Mouse (Mus musculus): ENCODE data around the gene P3h2.

P3h2 gene

DNA sequence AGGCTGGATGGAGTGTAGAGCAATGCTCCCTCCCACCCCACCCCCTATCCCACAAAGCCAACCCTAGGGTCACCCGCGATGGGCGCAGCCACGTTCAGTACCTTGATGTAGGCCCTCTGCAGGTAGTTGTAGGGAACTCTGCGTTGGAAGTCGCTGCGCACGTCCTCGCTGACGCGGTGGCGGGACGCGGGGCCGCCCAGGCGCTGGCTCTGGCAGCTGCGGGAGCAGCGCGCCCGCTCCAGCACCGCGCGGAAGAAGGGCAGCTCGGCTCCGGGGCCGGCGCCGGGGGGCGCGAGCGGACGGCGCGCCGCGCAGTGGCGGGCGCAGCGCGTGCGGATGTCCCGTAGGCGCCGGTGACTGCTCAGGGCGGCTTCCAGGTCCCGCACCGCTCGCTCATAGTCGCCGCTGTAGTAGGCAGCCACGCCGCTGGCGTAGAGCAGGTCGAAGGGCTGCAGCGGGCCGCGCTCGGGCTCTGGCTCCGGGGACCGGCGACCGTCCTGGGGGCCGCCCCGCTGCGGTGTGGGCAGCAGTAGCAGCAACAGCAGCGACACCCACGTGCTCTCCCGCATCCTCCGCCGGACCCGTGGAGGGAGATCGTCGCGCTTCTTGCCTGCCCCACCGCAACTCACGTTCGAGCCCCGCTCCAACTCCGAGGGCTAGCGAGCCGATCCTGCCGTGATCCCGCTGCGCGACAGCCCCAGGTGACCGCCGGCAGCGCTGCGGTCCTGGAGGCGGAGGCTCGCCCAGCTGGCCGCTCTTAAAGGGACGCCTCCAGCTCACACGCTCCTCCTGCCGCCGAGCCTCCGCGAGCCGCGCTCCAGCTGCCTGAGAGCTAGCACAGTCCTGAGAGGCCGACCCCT, at the start of gene P3h2:
Gene P3h2 (minus strand): TSS at position 670 of the 860 bp plus-strand sequence.
- no peak for DNase-seq (ENCODE audit: low read depth, low spot score)

DNA sequence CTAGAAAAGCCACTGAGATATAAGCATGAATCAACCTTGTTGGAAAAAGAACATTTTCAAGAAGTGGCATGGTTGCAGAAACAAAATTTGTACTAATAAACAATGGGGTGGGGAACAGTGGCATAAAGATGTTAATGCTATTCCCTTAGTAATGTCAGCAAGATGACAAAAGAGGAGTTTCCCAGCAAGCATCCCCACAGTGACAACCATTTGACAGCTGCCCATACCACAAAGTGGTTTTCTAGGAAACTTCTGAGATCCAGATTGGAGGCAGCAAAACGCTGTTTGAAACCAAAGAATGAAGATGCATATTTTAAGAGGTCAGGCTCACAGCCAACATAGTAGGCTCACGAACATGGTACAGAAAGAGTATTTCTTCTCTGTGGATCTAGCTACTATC, 46.7 kb upstream of the P3h2 start:
- DNase-seq (ENCODE audit: low read depth, low spot score): no peak

- no peak for DNase-seq (ENCODE audit: low read depth, low spot score)
These were observed 45.4 kb upstream of the P3h2 start for GRCm38 (mm10) chr16:26150943-26151342.

- DNase-seq (ENCODE audit: low read depth, low spot score): no peak
These were observed 41.3 kb upstream of the P3h2 start for GRCm38 (mm10) chr16:26146853-26147252.

- DNase-seq (ENCODE audit: low read depth, low spot score): no peak
These were observed 25.5 kb upstream of the P3h2 start for GRCm38 (mm10) chr16:26131126-26131525.

DNA sequence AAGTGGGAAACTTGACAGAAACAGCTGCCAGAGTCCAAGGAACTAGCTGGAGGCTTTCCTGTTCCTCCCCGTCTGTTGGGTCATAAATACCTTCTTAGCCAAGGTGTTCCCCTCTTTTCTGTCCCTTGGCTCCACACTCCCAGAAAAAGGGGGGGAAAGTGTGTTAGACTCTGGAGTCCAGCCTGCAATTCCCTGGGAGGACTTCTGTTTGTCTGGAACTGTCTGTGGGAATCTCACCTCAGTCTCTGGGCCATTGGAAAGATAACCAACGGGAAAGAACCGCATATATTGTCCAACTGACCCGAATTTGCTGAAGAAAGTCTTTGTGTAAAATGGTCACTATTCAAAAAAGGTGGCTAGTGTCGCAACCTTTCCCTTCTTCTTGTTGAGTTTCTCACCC, 1.0 kb upstream of the P3h2 start:
- no peak for DNase-seq (ENCODE audit: low read depth, low spot score)

- no peak for DNase-seq (ENCODE audit: low read depth, low spot score)
These were observed 545 bp upstream of the P3h2 start for GRCm38 (mm10) chr16:26106041-26106617.

DNA sequence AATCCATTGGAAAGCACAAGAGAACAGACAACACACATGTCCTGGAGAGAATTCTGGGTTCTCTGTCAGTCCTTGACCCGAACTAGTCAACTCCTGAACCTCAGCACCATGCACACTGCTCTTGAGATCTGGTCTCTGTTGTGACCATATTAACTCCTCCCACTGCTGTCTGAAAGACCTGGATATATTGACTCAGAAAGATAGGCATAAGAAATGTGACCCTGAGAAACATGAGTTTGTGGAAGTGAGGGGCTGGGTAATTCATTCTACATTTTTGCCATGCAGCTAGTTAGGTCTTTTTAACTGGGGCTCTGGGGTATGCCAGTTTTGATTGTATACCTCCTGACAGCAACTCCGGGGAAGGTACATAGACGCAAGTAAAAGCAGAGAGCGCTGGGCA, 1.3 kb downstream of the P3h2 start:
- DNase-seq (ENCODE audit: low read depth, low spot score): no peak

GRCm38 (mm10) chr16:26102856-26103255, 2.7 kb downstream of the P3h2 start:
- DNase-seq (ENCODE audit: low read depth, low spot score): no peak

DNA sequence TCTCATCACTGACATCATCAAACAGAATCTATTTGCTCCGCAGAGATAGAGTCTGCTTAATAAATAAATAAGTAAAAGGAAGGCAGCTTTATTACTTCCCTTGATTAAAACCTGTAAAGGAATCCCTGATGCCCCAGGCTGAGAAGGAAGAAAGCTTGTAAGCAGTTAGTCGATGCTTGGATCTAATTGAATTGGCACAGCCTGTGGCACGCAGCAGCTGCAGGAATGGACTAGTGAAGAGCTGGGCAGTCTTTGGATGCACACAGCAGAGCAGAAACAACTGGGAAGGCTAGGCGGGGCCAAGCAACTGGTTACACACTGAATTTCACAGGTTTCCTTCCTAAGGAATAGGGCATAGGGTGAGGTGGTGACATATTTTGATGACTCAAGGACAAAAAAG, 5.4 kb downstream of the P3h2 start:
- no peak for DNase-seq (ENCODE audit: low read depth, low spot score)

DNA sequence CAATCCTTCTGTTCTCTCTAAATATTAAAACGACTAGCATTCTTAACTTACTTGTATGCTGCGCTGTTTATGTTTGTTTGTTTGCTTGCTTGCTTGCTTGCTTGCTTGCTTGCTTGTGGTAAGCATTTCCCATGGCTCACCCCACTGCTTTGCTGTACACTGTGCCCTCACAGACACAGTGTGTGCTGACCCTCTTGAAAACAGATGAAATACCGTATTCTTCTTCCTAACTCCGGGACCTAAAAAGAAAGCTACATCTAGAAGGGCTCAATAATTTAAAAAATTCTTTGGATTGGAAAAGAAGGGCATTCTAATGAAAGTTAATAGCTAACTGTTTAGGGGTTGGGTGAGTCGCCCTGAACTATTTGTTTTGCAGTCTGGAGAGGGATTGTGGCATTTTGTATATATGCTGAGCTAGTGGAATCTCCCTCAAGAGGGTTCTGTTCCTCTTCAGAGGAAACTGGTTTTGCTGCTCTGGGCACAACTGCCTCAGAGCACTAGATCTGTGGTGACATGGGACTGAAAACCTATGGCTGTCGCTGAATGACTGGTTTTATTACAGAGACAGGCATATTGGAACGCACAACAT, 9.8 kb downstream of the P3h2 start:
- DNase-seq (ENCODE audit: low read depth, low spot score): no peak

DNA sequence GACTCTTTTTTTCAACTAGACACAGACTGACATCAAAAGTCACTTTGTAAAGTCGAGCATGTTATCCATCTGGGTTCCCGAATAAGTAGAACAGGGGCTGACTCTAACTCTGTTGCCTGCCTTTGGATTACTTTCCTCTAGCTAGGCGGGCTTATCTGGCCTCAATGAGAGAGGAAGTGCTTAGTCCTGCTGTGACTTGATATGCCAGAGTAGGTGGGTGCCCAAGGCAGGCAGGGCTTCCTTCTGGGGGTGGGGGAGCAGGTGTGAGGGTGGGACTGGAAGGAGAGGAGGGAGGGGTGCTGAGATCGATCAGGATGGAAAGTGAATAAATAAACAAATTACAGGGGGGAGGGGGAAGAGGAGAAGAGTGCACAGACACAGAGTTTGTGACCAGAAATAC, 11.7 kb downstream of the P3h2 start:
- DNase-seq (ENCODE audit: low read depth, low spot score): no peak

DNA sequence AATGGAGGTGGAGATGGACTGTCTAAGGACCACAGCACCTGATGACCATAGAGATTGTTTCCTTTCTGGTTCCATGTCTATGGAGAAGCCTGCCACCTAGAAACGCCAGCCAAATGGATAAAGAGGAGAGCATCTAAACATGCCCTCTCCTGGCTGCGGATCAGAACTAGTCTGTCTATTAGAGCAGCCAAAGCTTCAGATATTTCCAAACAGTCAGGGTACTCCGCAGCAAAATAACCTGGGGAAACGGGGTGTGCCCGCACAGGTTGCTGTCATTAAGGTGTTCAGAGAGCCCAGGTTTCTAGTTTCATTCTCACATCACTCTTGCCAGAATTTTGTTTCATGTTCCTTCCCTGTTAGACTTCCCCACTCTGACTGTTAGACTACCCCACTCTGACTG, 16.6 kb downstream of the P3h2 start:
- DNase-seq (ENCODE audit: low read depth, low spot score): no peak

DNA sequence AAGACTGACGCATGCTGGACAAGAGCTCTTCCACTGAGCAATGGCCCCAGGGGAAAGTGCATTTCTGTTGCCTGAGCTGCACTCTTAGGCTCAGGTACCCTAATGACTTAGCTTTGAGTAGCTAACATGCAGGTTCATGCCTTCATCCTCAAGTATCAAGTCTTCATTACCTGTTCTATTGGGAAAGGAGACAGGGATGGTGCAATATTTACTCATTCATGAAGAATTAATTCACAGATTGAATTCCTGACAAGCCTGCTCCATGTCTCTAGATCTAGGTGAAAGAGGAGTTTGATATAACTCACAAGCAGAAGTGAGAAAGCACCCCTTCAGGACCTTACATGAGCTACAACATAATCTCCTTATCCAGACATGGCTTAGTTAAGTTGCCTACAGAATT, 17.3 kb downstream of the P3h2 start:
- no peak for DNase-seq (ENCODE audit: low read depth, low spot score)

- no peak for DNase-seq (ENCODE audit: low read depth, low spot score)
These were observed 18.6 kb downstream of the P3h2 start for GRCm38 (mm10) chr16:26086955-26087354.

DNA sequence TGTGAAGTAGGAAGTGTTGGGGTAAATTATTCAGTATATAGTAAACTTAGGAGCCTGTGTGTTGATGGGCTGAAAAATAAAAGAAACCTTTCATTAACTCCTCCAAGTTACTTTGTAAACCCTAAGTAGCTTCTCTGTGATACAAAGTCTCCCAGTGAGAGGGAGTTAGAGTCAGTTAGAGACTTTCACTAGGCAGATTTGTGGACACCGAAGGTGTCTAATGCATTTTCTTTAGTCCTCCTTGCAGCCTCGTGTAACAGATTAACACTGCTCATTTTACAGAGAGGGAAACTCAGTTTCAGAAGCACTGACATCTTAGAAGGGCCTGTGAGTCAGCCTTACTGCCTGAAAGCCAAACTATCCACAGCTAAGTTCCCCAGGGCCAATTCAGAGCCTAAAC, 20.4 kb downstream of the P3h2 start:
- DNase-seq (ENCODE audit: low read depth, low spot score): no peak

GRCm38 (mm10) chr16:26082831-26083230, 22.8 kb downstream of the P3h2 start:
- DNase-seq (ENCODE audit: low read depth, low spot score): no peak

DNA sequence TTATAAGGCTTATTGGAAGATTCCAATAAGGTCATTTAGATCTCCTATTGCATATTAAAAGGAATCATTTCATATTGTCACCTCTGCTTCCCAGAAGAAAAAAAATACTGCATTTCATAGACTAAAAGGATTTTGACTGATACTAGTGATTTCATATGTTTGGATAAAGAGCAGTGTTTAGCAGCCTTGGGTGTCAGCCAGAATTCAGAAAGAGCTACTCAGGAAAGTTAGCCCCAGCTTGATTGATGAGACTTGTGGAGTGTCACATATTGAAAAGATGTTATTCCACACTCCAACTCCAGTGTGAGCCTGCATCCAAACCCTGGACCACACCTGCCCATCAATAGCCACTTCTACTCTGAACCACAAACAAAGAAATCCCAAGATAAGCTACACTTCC, 23.2 kb downstream of the P3h2 start:
- no peak for DNase-seq (ENCODE audit: low read depth, low spot score)

DNA sequence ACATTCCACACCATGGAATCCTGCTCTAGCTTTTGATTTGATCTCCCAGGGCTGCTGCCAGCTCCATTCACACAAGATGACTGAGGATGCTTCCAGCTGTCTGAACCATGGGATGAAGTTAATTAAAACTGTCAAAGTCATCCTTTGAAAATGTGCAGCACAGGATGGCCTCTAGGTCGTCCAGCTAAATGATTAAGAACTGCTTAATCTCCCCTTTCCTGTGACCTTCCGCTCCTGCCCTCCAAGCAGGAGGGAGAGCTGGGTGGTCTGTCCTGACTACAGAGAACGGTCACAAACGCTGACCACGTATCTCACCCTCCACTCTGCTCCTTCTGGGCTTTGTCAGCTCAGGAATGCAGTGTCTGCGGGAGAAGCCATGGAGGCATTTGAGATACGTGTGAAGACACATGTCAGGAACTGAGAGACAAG, 26.6 kb downstream of the P3h2 start:
- DNase-seq (ENCODE audit: low read depth, low spot score): no peak

DNA sequence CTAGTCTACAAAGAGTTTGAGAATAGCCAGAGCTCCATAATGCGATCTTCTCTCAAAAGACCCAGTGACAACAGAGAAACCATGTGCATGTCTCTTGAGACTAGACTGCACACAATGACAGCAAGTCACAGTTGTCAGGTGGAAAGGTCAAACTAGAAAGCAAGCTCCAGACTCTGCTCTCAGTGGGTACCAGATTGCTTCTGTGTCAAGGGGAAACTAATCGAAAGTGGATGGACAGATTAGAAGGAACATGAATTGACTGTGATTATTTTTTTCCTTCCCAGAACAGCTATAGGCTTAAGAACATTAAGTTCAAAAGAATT, 27.5 kb downstream of the P3h2 start:
- no peak for DNase-seq (ENCODE audit: low read depth, low spot score)

GRCm38 (mm10) chr16:26077246-26078099, 28.1 kb downstream of the P3h2 start:
- DNase-seq (ENCODE audit: low read depth, low spot score): no peak

DNA sequence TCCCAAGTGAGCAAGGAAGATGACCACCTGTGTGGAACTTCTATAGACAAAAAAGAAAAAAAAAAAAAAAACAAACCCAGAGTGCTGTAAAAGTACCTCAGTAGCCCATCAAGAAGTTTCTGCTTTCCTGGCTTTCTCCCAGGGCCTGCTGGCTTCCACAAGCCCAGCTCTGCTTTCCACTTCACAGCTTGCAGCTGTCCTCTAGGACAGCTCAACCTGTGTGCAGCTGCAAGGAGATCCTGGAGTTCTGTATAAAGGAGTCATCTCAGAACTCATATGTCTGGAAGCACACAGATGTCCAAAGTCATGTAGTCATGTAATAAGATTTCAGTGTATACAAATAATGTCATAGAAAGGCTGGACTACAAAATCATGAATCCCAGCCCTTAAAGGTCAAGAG, 30.5 kb downstream of the P3h2 start:
- no peak for DNase-seq (ENCODE audit: low read depth, low spot score)
